Mouse (Mus musculus) neural tube, embryonic 12.5 days (tissue): ENCODE results near the gene Polr1d. TPM values are rescaled to one million over a fixed set of nuclear protein-coding genes. Genes with fewer than 3 reads are reported as not detected.

Experiments
- ATAC-seq: fragments of 200-750 bp; cut with Nextera tagmentation; 2 replicates; pipeline ENCODE4 v1.8.0; 2017; ENCODE audit warnings: low read depth, mild to moderate bottlenecking, moderate TSS enrichment, moderate library complexity; ENCODE audit not compliant: low FRiP score
- H3K27ac ChIP-seq: fragments of 300-500 bp; sonication (generic); 2 replicates; pipeline ENCODE4 v1.5.1; 2016
- H3K27me3 ChIP-seq: fragments of 300-500 bp; sonication (generic); replicated peaks from 2 replicates; pipeline ENCODE4 v1.6.1; 2016; ENCODE audit warnings: mild to moderate bottlenecking
- H3K36me3 ChIP-seq: fragments of 300-500 bp; sonication (generic); 2 replicates; pipeline ENCODE4 v1.6.1; 2016; ENCODE audit warnings: mild to moderate bottlenecking
- H3K4me1 ChIP-seq: fragments of 300-500 bp; sonication (generic); 2 replicates; pipeline ENCODE4 v1.6.1; 2016
- H3K4me2 ChIP-seq: fragments of 300-500 bp; sonication (generic); replicated peaks from 2 replicates; pipeline ENCODE4 v1.6.1; 2016; ENCODE audit warnings: mild to moderate bottlenecking
- H3K4me3 ChIP-seq: fragments of 300-500 bp; sonication (generic); 2 replicates; pipeline ENCODE4 v1.5.1; 2016
- H3K9ac ChIP-seq: fragments of 300-500 bp; sonication (generic); 2 replicates; pipeline ENCODE4 v1.6.1; 2016; ENCODE audit warnings: mild to moderate bottlenecking
- H3K9me3 ChIP-seq: fragments of 300-500 bp; sonication (generic); 2 replicates; pipeline ENCODE4 v1.6.1; 2016; ENCODE audit warnings: mild to moderate bottlenecking
- WGBS: fragments of 180-500 bp; shearing (Covaris S2); methylation state at CpG from one replicate; pipeline ENCODE4 v1.1.7; 2016; 5-methylcytosine and 5-hydroxymethylcytosine counted together
- polyA plus RNA-seq: library from polyadenylated mRNA; unstranded; fragments of >200 nt; fragmentation: Nextera tagmentation; extraction: Ambion mirVana; gene quantifications from 2 replicates; pipeline ENCODE4 v1.2.1, GENCODE M21; 2016

Polr1d gene
- polyA plus RNA-seq, 1 experiment from 2014 or later, result 94.5 TPM

DNA sequence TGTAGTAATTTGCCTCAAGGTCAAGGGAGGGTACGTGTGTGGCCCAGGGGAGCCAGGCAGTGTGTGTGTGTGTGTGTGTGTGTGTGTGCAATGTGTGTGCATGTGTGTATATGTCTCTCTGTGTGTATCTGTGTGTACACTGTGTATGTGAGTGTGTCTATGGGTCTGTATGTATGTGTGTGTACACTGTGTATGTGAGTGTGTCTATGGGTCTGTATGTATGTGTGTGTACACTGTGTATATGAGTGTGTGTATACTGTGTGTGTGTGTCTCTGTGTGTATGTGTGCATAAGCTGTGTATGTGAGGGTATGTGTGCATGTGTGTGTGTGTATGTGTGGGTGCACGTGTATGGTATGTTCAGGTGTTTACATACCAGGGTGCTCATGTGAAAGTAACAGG, 82.9 kb downstream of the Polr1d start:
- H3K9ac ChIP-seq, result no peak overlapping the region
- no peak overlapping the region for H3K4me2 ChIP-seq
- H3K27ac ChIP-seq, result no peak overlapping the region
- no peak for ATAC-seq
- H3K9me3 ChIP-seq, result no peaks in the 10 kb centered on the region
- no peak overlapping the region for H3K4me3 ChIP-seq
- H3K4me1 ChIP-seq, result peaks cover 25% of the 10 kb centered on the region
- H3K27me3 ChIP-seq, result peaks cover 12% of the 10 kb centered on the region
- no peaks in the 10 kb centered on the region for H3K36me3 ChIP-seq
- 95% methylated on average over 2 of the region's 2 CpGs for WGBS

Other genes with a start within 250 kb of the Polr1d start
- gene Rpl21, start 244.2 kb upstream of the Polr1d start, polyA plus RNA-seq, result 415 and 416 TPM in 2 replicates
- gene Rasl11a, start 232.0 kb upstream of the Polr1d start, polyA plus RNA-seq, result 22.4 and 23.4 TPM in 2 replicates
- gene Gtf3a, start 128.4 kb upstream of the Polr1d start, polyA plus RNA-seq, result 92.8 and 98.4 TPM in 2 replicates
- gene Mtif3, start 113.2 kb upstream of the Polr1d start, polyA plus RNA-seq, result 26.8 and 28.9 TPM in 2 replicates
- 7.2 and 9.0 TPM in 2 replicates for gene Lnx2, start 464 bp upstream of the Polr1d start, polyA plus RNA-seq
- 15.7 and 18.1 TPM in 2 replicates for gene Gsx1, start 111.6 kb downstream of the Polr1d start, polyA plus RNA-seq
- gene Pdx1, start 192.9 kb downstream of the Polr1d start, polyA plus RNA-seq, result not detected in 2 replicates
- not detected in 2 replicates for gene Cdx2, start 230.2 kb downstream of the Polr1d start, polyA plus RNA-seq
- not detected in 2 replicates for gene Urad, start 245.4 kb downstream of the Polr1d start, polyA plus RNA-seq